Mouse (Mus musculus) urinary bladder, adult 2 months (tissue): ENCODE results near the gene Lrriq3. TPM values are rescaled to one million over a fixed set of nuclear protein-coding genes. Genes with fewer than 3 reads are reported as not detected.

Source experiments
- polyA plus RNA-seq: library from polyadenylated mRNA; depleted of rRNA; stranded (reverse); fragments of >200 nt; gene quantifications from 2 replicates; pipeline ENCODE4 v1.2.3, GENCODE M21; 2012; rRNA removed

Gene Lrriq3
- polyA plus RNA-seq, 1 experiment, result 1.1 TPM

Other genes with a start within 250 kb of the Lrriq3 start
- not detected in 2 replicates for gene Tnni3k, start 38.0 kb upstream of the Lrriq3 start, polyA plus RNA-seq
- gene Fpgt, start within 50 bp of the Lrriq3 start, polyA plus RNA-seq, result 16.3 TPM in 2 replicates